Mouse (Mus musculus) brain, adult 2 months (tissue): ENCODE data around the gene Ing2.
A peak's percentile ranks its signal among the peaks of the same experiment; 100 is the strongest.

Source experiments
- DNase-seq: peaks from one replicate; pipeline ENCODE4 v3.0.0; 2011; ENCODE audit warnings: low read depth, low spot score

The Ing2 gene

GRCm38 (mm10) chr8:47675786-47676185, 430 bp upstream of the Ing2 start:
- peak; percentile 56 for DNase-seq

GRCm38 (mm10) chr8:47674140-47674776, 1.1 kb downstream of the Ing2 start:
- DNase-seq: peak; percentile 39

- peak; percentile 93 for DNase-seq
Measured at GRCm38 (mm10) chr8:47673317-47674139, 1.8 kb downstream of the Ing2 start.

- DNase-seq: no peak
Measured at GRCm38 (mm10) chr8:47664231-47664785, 11.0 kb downstream of the Ing2 start.

GRCm38 (mm10) chr8:47663201-47663600, 12.2 kb downstream of the Ing2 start:
- DNase-seq: no peak

GRCm38 (mm10) chr8:47662716-47663115, 12.6 kb downstream of the Ing2 start:
- no peak for DNase-seq

GRCm38 (mm10) chr8:47660394-47660793, 15.0 kb downstream of the Ing2 start:
- peak; percentile 72 for DNase-seq

- DNase-seq: no peak
Measured at GRCm38 (mm10) chr8:47659463-47659862, 15.9 kb downstream of the Ing2 start.

- no peak for DNase-seq
Measured at GRCm38 (mm10) chr8:47654406-47654805, 20.9 kb downstream of the Ing2 start.

GRCm38 (mm10) chr8:47652737-47653076, 22.6 kb downstream of the Ing2 start:
- DNase-seq: no peak

- no peak for DNase-seq
Measured at GRCm38 (mm10) chr8:47651913-47652736, 23.2 kb downstream of the Ing2 start.

GRCm38 (mm10) chr8:47650853-47651252, 24.5 kb downstream of the Ing2 start:
- no peak for DNase-seq

- DNase-seq: no peak
Measured at GRCm38 (mm10) chr8:47649551-47649950, 25.8 kb downstream of the Ing2 start.

- DNase-seq: no peak
Measured at GRCm38 (mm10) chr8:47642514-47643064, 32.8 kb downstream of the Ing2 start.

- DNase-seq: no peak
Measured at GRCm38 (mm10) chr8:47637152-47637551, 38.2 kb downstream of the Ing2 start.

GRCm38 (mm10) chr8:47636032-47636431, 39.3 kb downstream of the Ing2 start:
- no peak for DNase-seq

GRCm38 (mm10) chr8:47634791-47635341, 40.5 kb downstream of the Ing2 start:
- peak; percentile 9 for DNase-seq

- no peak for DNase-seq
Measured at GRCm38 (mm10) chr8:47621144-47621543, 54.2 kb downstream of the Ing2 start.
